Mouse (Mus musculus) ES-Bruce4 (cell line): ENCODE results near the gene Rtl4.

Experiments
- CTCF ChIP-seq: IDR thresholded peaks from one replicate; pipeline ENCODE4 v1.8.1; 2011; ENCODE audit warnings: low read depth, low read length
- EP300 ChIP-seq: IDR thresholded peaks from 2 replicates; pipeline ENCODE4 v1.6.1; 2011; ENCODE audit warnings: low read depth, low read length; ENCODE audit not compliant: insufficient read depth
- POLR2A ChIP-seq: IDR thresholded peaks from one replicate; pipeline ENCODE4 v1.8.1; 2011; ENCODE audit warnings: low read length; ENCODE audit not compliant: insufficient read depth

DNA sequence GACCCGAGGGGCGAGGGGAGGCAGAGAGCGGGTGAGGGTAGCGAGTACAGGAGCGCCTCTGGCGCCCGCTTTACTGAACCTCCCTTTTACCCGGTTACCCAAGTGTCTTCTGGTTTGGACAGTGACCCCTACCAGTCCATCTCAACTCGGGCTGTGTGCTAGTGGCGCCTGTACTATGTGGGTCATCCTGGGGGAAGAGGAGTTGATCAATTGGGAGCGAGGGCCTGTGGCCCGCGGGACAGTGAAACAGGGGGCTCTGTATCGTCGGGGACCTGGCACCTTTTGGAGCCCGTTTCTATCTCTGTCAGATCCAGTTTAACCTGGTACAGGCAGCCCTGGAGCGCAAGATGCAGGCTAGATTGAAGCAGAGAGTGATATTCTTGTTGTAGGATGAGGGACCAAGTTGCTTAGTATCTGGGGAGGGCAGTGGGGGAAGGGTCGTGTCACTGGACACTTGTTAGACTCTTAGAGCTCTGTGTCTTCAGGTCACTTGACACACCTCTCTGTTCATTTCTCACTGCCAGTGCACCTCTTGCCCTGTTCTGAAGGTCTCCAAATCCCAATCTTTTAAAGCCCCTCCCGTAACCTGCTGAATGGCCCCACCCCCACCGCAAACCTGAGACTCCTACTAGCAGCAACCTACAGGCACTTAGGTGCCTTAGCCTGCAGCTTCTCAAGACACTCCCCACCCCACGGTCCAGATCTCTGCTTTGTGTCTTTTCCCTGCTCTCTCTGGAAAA lies 582 bp downstream of the Rtl4 start:
- no peak for TF ChIP-seq CTCF
- TF ChIP-seq POLR2A: no peak
- no peak for TF ChIP-seq EP300
